Mouse (Mus musculus): Measurements from ENCODE around the gene Arhgap9.
"Not testable (repeated sequence)": the region's sequence is repeated elsewhere in the genome, so short reads cannot be mapped to it uniquely, and the experiment has no call there.

The Arhgap9 gene

DNA sequence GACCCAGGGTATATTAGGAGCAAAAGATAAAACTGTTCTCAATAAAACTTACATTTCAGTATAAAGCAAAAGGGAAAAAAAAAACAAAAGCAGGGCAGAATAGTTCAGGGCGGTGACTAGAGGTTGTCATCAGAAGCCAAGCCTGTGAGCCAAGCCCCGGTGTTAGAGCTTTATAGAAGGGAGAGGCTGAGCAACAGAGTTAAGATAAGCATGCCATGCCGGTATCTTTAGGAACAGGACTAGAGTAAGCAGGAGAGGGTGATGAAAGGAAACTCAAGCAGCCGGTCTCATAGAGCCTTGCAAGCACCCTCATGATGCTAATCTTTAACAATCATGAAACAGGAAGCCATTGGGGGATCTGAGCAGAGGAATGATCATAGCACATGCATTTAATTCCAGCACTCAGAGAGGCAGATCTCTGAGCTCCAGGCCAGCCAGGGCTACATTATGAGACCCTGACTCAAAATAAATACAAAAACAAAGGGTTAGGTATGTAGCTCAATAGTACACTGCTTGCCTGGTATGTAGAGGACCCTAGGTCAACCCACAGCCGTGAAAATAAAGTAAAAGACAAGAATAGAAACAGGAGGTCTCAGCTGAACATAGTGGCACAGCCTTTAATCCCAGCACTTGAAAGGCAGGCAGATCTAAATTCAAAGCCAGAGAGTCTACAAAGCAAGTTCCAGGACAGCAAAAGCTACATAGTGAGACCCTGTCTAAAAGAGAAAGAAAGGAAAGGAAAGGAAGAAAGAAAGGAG is 29.7 kb upstream of the Arhgap9 start:
- no peak for DNase-seq (ENCODE audit: extremely low spot score, low read depth, low spot score)

GRCm38 (mm10) chr10:127292987-127293538 is 28.7 kb upstream of the Arhgap9 start:
- DNase-seq (ENCODE audit: extremely low spot score, low read depth, low spot score), result no peak

GRCm38 (mm10) chr10:127293590-127294113 is 28.1 kb upstream of the Arhgap9 start:
- no peak for DNase-seq (ENCODE audit: extremely low spot score, low read depth, low spot score)

- DNase-seq (ENCODE audit: extremely low spot score, low read depth, low spot score), result no peak
Observed at GRCm38 (mm10) chr10:127294895-127295510, 26.8 kb upstream of the Arhgap9 start.

DNA sequence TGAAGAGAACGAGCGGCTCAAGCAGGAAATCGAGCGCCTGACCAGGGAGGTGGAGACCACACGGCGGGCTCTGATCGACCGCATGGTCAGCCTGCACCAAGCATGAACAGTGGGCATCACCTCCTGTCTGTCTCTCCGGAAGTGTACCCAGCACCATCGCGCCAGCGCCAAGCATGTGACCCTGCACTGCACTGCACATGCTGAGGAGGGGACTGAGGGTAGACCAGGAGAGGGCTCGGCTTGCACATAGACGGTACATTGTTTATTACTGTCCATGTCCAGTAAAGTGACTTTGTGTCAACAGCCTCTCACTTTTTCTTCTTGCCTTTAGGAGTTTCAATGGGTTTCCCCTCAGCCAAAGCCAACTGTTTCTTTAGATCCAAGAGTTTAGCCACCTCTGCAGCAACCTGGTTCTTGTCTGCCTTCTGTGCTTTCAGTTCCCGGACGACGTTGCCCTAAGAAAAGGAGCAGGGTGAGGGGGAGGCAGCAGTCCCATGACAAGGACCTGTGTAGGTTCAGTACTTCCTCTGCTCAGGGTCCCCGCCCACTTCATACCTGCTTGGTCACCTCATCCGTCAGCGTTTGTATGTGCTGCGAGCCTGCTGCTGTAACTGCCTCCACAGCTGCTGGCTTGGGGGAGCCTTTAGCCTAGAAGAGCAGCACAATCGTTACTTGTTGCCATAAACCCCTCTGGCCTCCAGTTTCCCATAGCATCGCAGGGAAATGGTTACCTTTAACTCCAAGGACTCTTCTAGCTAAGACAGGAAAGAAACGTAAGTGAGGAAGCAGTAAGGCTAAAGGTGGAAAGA is 25.6 kb upstream of the Arhgap9 start:
- no peak for DNase-seq (ENCODE audit: extremely low spot score, low read depth, low spot score)

DNA sequence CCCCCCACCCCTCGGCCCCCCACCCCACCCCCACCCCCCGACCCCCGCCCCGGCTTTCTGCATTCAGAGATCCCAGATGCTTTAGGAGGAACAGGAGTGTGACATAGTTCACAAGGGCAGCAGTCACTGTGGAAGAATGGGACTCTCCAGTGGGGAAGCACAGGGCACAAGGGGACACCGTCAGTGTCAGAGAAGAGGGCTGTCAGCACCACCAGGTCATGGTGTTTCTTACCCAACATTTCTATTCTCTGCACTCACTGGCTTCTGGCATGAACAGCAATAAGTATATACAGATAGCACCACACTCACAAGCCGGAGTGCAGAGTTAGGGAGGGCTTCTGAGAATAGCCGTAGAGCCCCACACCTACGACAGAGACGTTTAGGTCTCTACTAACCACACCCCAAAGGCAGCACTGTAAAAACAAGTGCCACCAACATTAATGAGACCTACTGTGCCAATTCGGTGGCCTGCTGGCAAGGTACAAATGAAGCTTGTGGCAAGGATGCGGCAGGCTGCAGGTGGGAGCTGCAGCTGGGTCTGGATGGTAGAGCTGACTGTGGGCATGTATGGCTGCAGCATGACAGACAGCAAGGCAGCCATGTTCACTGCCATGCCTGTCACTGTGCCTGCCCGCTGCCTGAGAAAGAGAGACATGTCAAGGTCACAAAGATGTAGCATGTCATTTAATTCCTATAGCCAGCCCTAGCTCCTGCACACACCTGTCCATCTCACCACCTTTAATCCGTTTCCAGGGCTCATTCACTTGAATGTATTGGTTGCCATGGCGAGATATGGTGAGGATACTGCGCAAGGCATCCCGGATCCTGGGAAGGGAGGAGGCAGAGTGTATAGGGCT is 24.5 kb upstream of the Arhgap9 start:
- no peak for DNase-seq (ENCODE audit: extremely low spot score, low read depth, low spot score)

GRCm38 (mm10) chr10:127300361-127300760 is 21.4 kb upstream of the Arhgap9 start:
- DNase-seq (ENCODE audit: extremely low spot score, low read depth, low spot score), result no peak

- DNase-seq (ENCODE audit: extremely low spot score, low read depth, low spot score), result no peak
Observed at GRCm38 (mm10) chr10:127303136-127303535, 18.6 kb upstream of the Arhgap9 start.

- not testable (repeated sequence) for DNase-seq (ENCODE audit: extremely low spot score, low read depth, low spot score)
Observed at GRCm38 (mm10) chr10:127309167-127309566, 12.6 kb upstream of the Arhgap9 start.

DNA sequence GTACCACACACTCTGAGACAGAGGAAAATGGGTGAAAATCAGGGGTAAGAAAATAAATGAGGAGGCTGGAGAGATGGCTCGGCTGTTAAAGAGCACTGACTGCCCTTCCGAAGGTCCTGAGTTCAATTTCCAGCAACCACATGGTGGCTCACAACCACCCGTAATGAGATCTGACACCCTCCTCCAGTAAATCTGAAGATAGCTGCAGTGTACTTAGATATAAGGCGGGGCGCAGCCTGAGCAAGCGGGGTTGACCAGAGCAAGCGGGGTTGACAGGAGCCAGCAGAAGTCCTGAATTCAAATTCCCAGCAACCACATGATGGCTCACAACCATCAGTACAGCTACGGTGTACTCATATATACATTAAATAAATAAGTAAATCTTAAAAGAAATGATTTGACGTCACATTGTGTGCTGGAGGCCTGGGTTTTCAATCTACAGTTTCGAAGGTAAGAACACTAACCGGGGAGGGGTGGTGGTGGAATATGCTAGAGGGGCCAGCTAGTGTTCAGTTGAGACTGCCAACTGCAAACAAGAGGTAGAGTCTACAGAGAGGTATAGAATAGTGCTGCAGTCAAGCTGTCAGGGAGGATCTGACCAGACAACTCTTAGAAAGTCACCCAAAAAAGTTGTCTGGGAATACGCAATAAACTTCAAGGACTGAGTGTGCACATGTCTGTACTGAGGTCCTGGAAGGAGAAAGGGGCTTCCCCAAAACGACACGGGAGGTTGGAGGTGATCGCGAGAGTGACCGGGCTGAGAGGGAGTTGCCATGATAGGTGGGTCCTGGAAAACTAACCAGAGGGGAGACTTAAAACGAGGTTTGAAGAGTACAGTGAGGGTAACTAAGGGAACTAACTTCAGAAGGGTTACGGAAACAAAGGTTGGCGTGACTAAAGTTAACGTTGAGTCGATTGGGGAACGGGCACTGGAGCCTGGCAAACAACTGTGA is 11.0 kb upstream of the Arhgap9 start:
- no peak for DNase-seq (ENCODE audit: extremely low spot score, low read depth, low spot score)

- peak; percentile 85 for DNase-seq (ENCODE audit: extremely low spot score, low read depth, low spot score)
Observed at GRCm38 (mm10) chr10:127311476-127312355, 10.0 kb upstream of the Arhgap9 start, which contains the start of gene Mars. Gene Mars (minus strand): TSS chr10:127311786.

GRCm38 (mm10) chr10:127312356-127312676 is 9.4 kb upstream of the Arhgap9 start:
- DNase-seq (ENCODE audit: extremely low spot score, low read depth, low spot score), result peak; percentile 98

DNA sequence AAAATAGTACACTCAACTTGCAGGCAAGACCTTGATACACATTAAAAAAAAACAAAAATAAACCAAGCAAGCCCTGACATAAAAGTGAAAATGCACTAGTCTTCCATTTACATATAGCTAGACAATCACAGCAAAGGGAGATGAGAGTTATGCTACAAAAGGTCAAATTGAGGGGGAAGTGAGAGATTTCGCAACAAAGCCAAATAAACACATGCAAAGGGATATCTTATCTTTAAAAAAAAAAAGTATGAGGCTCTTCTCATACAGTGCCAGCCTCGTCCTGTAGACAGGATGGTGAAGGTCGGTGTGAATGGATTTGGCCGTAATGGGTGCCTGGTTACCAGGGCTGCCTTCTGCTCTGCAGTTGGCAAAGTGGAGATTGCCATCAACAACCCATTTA is 8.9 kb upstream of the Arhgap9 start:
- no peak for DNase-seq (ENCODE audit: extremely low spot score, low read depth, low spot score)

DNA sequence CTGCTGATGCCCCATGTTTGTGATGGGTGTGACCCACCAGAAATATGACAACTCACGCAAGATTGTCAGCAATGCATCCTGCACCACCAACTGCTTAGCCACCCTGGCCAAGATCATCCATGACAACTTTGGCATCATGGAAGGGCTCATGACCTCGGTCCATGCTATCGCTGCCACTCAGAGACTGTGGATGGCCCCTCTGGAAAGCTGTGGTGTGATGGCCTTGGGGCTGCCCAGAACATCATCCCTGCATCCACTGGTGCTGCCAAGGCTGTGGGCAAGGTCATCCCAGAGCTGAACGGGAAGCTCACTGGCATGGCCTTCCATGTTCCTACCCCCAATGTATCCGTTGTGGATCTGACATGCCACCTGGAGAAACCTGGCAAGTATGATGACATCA is 8.2 kb upstream of the Arhgap9 start:
- DNase-seq (ENCODE audit: extremely low spot score, low read depth, low spot score), result not testable (repeated sequence)

DNA sequence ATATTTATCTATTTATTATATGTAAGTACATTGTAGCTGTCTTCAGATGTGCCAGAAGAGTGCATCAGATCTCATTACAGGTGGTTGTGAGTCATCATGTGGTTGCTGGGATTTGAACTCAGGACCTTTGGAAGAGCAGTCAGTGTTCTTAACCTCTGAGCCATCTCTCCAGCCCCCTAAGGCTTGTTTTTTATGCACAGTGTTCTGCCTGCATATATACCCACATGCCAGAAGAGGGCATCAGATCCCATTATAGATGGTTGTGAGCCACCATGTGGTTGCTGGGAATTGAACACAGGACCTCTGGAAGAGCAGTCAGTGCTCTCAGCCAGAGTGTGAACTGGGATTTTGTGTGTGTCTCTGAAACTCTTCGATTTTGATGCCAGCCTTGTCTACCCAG is 6.8 kb upstream of the Arhgap9 start:
- not testable (repeated sequence) for DNase-seq (ENCODE audit: extremely low spot score, low read depth, low spot score)

DNA sequence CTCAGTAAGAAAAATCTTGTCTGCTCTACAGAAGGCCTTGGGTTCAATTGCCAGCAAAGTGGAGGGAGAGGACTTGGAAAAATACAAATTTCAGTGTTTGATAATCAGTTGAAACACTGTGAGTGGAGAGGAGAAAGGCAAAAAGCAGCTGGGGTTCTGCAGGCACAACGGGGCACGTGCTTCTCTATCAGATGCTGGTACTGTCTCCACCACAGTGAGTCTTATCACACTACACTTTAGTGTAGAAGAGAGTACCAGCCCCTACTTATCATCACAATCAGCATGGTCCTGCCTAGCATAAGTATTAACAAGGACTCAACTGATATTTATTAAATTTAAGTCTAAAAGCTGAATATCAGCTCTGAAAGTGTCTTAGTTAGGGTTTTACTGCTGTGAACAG is 4.5 kb upstream of the Arhgap9 start:
- no peak for DNase-seq (ENCODE audit: extremely low spot score, low read depth, low spot score)

GRCm38 (mm10) chr10:127318009-127318408 is 3.8 kb upstream of the Arhgap9 start:
- DNase-seq (ENCODE audit: extremely low spot score, low read depth, low spot score), result no peak

GRCm38 (mm10) chr10:127319969-127320368 is 1.8 kb upstream of the Arhgap9 start:
- no peak for DNase-seq (ENCODE audit: extremely low spot score, low read depth, low spot score)

All from hindlimb bud, embryonic 11.5 days (tissue).